Mouse (Mus musculus) gastrocnemius, postnatal 36 days (tissue): ENCODE results near the gene Parp1. TPM values are rescaled to one million over a fixed set of nuclear protein-coding genes. Genes with fewer than 3 reads are reported as not detected.
"Not testable (repeated sequence)": the region's sequence is repeated elsewhere in the genome, so short reads cannot be mapped to it uniquely, and the experiment has no call there.

ENCODE experiments used
- DNase-seq, 2 experiments: peaks; one replicate each; pipeline ENCODE4 v3.0.0; 2022
- intact Hi-C: fragments of 180-260 bp; cut with DNase I; formaldehyde crosslinking; loops from one replicate; pipeline ENCODE4 v1.15.1; 2025
- total RNA-seq, 2 experiments: library from RNA; stranded (reverse); gene quantifications; 2 replicates each; pipeline ENCODE4 v1.2.3; 2021

The Parp1 gene
- total RNA-seq, 2 experiments from 2014 or later: 59.3 to 62.7 TPM

- intact Hi-C loops: loop anchor here (1.0 to 5.0 kb wide), 2 partner anchors 116 to 283 kb away; no protein-coding TSS in a partner anchor
- DNase-seq: no peak
These were observed 18.0 kb upstream of the Parp1 start for GRCm38 (mm10) chr1:180550770-180551169.

GRCm38 (mm10) chr1:180556899-180557298 lies 11.8 kb upstream of the Parp1 start:
- DNase-seq: no peak
- intact Hi-C loops: no loop called here

- DNase-seq: no peak
- intact Hi-C loops: no loop called here
These were observed 9.3 kb upstream of the Parp1 start for GRCm38 (mm10) chr1:180559454-180559853.

GRCm38 (mm10) chr1:180561187-180561586 lies 7.5 kb upstream of the Parp1 start:
- DNase-seq: no peak
- intact Hi-C loops: no loop called here

GRCm38 (mm10) chr1:180564885-180565284 lies 3.8 kb upstream of the Parp1 start:
- no peak for DNase-seq
- intact Hi-C loops: no loop called here

- no peak for DNase-seq
- intact Hi-C loops: no loop called here
These were observed 963 bp upstream of the Parp1 start for GRCm38 (mm10) chr1:180567761-180568160.

GRCm38 (mm10) chr1:180568248-180568647 lies 476 bp upstream of the Parp1 start:
- DNase-seq: no peak
- intact Hi-C loops: no loop called here

- DNase-seq: no peak
These were observed 729 bp downstream of the Parp1 start for GRCm38 (mm10) chr1:180569453-180569852.

GRCm38 (mm10) chr1:180570181-180570580 lies 1.5 kb downstream of the Parp1 start:
- intact Hi-C loops: no loop called here

More at GRCm38 (mm10) chr1:180569453-180569852, 729 bp downstream of the Parp1 start:
- intact Hi-C loops: no loop called here

GRCm38 (mm10) chr1:180571018-180571589 lies 2.4 kb downstream of the Parp1 start:
- DNase-seq: no peak
- intact Hi-C loops: no loop called here

More at GRCm38 (mm10) chr1:180570181-180570580, 1.5 kb downstream of the Parp1 start:
- no peak for DNase-seq

GRCm38 (mm10) chr1:180571721-180572120 lies 3.0 kb downstream of the Parp1 start:
- intact Hi-C loops: not testable (repeated sequence)

GRCm38 (mm10) chr1:180572154-180572553 lies 3.4 kb downstream of the Parp1 start:
- DNase-seq: no peak
- intact Hi-C loops: no loop called here

More at GRCm38 (mm10) chr1:180571721-180572120, 3.0 kb downstream of the Parp1 start:
- DNase-seq: not testable (repeated sequence)

GRCm38 (mm10) chr1:180576524-180576923 lies 7.8 kb downstream of the Parp1 start:
- DNase-seq: no peak
- intact Hi-C loops: no loop called here

- intact Hi-C loops: no loop called here
- no peak for DNase-seq
These were observed 9.1 kb downstream of the Parp1 start for GRCm38 (mm10) chr1:180577837-180578236.

GRCm38 (mm10) chr1:180587792-180588442 lies 19.2 kb downstream of the Parp1 start:
- DNase-seq: no peak
- intact Hi-C loops: no loop called here

GRCm38 (mm10) chr1:180600578-180600977 lies 31.9 kb downstream of the Parp1 start:
- no peak for DNase-seq
- intact Hi-C loops: loop anchor here (5.0 kb wide), 1 partner anchor 42 kb away; the partner anchor contains the start of gene Lin9

GRCm38 (mm10) chr1:180601806-180602205 lies 33.1 kb downstream of the Parp1 start:
- no peak for DNase-seq
- intact Hi-C loops: loop anchor here (5.0 kb wide), 1 partner anchor 40 kb away; the partner anchor contains the start of gene Lin9

GRCm38 (mm10) chr1:180604579-180604978 lies 35.9 kb downstream of the Parp1 start:
- intact Hi-C loops: loop anchor here (5.0 kb wide), 1 partner anchor 38 kb away; the partner anchor contains the start of gene Lin9

GRCm38 (mm10) chr1:180606106-180606505 lies 37.4 kb downstream of the Parp1 start:
- intact Hi-C loops: loop anchor here (5.0 kb wide), 1 partner anchor 126 kb away; no protein-coding TSS in a partner anchor
- DNase-seq: no peak

More at GRCm38 (mm10) chr1:180604579-180604978, 35.9 kb downstream of the Parp1 start:
- DNase-seq: peak; percentile 30 to 58

GRCm38 (mm10) chr1:180606796-180607577 lies 38.3 kb downstream of the Parp1 start:
- intact Hi-C loops: loop anchor here (5.0 kb wide), 1 partner anchor 125 kb away; no protein-coding TSS in a partner anchor
- no peak for DNase-seq

- intact Hi-C loops: loop anchor here (5.0 kb wide), 1 partner anchor 125 kb away; no protein-coding TSS in a partner anchor
- no peak for DNase-seq
These were observed 38.8 kb downstream of the Parp1 start for GRCm38 (mm10) chr1:180607578-180607879.
